Mouse (Mus musculus): ENCODE measurements around the gene Psmb3. TPM values are rescaled to one million over a fixed set of nuclear protein-coding genes. Genes with fewer than 3 reads are reported as not detected.
A peak's percentile ranks its signal among the peaks of the same experiment; 100 is the strongest.

Psmb3 gene
- polyA plus RNA-seq, 1 experiment from 2014 or later: 642 TPM

DNA sequence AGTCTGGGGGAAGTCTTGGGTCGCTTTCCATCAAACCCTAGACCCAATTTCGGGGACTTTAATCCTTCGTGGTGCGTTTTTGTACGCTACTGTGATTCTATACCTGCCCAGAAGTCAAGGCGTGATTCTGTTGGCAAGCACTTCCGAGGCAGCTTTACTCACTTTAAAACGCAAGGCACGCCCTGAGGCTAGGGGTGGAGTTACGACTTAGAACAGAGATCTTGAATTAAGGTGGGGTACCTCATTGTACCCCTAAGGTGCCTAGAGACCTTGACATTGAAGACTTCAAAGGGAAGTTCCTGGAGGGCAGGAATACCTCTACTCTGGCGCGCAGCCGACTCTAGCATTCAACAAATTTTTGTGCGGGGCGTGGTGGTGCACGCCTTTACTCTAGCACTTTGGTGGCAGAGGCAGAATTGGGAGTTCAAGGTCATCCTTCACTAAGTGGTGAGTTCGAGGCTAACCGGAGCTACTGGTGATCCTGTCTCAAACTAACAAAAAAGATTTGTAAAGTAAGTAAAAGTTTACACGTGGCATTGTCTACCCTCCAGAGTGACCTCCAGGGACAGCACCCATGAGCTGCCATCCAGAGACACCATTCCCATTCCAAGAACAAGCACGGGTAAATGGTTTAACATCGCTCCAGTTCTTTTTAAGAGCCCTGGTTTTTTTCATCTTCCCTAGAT, 40.8 kb upstream of the Psmb3 start:
- Histone ChIP-seq H3K27ac (peak overlapping the region; percentile 98), H3K4me1 (replicated peaks) (peaks cover 71% of the 10 kb centered on the region), H3K9me3 (no peaks in the 10 kb centered on the region; the same call in 1 of the 2 replicates), H3K27me3 (ENCODE audit: insufficient read depth, poor library complexity, severe bottlenecking) (peaks cover 38% of the 10 kb centered on the region), H3K36me3 (peaks cover 24% of the 10 kb centered on the region), H3K4me3 (peak overlapping the region; percentile 96)
- WGBS: 1% methylated on average over 21 of the region's 21 CpGs
- DNase-seq (ENCODE audit: low spot score): peak; percentile 36

DNA sequence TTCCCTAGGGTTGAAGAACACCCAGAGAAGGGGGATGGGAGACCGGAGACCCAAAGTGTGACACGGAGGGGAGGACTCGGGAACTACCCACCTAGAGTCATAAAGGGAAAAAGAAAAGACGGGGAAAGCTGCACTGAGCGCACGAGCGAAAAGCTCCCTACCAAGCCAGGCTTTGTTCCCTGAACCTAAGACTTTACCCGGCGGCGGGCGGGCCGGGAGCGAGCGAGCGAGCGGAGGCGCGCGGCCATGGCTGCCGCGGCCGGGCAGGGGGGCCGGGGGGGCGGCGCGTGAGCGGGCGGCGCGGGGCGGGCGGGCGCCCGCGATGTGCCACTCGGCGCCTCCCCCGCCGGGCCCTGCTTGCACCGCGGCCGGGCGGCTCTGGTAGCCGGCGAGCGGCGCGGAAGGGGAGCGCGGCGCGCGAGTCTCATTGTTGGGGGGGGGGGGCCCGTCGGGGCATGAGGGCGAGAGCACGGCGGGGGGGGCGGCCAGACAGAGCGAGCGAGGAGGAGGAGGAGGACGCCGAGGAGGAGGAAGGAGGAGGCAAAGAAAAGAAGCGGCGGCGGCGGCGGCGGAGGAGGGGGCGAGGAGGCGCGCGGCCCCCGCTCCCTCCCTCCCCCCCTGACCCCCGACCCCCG, 40.2 kb upstream of the Psmb3 start, which contains the start of gene Mllt6:
Gene Mllt6 (plus strand): TSS at position 522 of the 635 bp plus-strand sequence.
- H3K27me3 ChIP-seq (ENCODE audit: insufficient read depth, poor library complexity, severe bottlenecking): peaks cover 38% of the 10 kb centered on the region
- peak; percentile 81 for DNase-seq (ENCODE audit: low spot score)
- H3K27ac ChIP-seq: peak within 1 kb of the TSS; percentile 98
- H3K36me3 ChIP-seq: peaks cover 31% of the 10 kb centered on the region
- H3K4me1 ChIP-seq (replicated peaks): peaks cover 69% of the 10 kb centered on the region
- under 1% methylated on average over 70 of the region's 76 CpGs for WGBS
- H3K4me3 ChIP-seq: peak within 1 kb of the TSS; percentile 96
- H3K9me3 ChIP-seq: no peaks in the 10 kb centered on the region; the same call in 1 of the 2 replicates

DNA sequence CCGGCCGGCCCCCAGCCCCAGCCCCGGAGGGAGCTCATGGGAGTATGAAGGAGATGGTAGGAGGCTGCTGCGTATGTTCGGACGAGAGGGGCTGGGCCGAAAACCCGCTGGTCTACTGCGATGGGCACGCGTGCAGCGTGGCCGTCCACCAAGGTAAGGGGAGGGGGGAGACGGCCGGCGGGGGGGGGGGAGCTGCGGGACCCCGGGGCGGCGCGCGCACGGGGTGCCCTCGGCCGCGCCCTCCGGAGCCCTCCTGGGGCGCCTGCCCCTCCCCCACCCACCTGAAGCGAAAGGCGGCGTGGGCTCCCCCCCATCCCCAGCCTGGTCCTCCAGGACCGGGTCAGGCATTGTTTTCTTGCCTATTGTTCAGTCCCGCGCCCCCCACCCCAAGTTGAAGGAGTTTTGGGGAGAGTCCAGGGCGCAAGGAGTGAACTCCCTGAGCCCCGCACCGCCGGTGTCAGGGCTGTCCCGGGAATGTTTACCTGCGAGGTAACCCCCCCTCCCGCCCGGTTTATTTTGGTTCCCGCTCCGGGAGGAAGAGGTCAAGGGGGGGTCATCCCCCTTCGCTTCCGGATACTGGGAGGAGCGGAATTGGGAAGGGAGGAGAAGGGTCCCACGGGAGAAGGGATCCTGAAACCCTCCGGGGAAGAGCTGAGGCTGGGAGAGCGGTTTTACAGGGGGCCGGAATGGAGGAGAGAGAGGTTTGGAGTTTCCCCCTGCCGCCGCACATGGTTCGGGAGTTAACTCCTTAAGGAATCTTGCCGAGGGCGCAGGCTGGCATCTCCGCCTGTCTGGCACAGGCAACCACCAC, 39.5 kb upstream of the Psmb3 start:
- DNase-seq (ENCODE audit: low spot score): peak; percentile 72
- H3K27ac ChIP-seq: peak overlapping the region; percentile 98
- H3K9me3 ChIP-seq: no peaks in the 10 kb centered on the region; the same call in 1 of the 2 replicates
- H3K4me3 ChIP-seq: peak overlapping the region; percentile 96
- under 1% methylated on average over 48 of the region's 57 CpGs for WGBS
- H3K27me3 ChIP-seq (ENCODE audit: insufficient read depth, poor library complexity, severe bottlenecking): peaks cover 36% of the 10 kb centered on the region
- H3K4me1 ChIP-seq (replicated peaks): peaks cover 76% of the 10 kb centered on the region
- H3K36me3 ChIP-seq: peaks cover 38% of the 10 kb centered on the region

DNA sequence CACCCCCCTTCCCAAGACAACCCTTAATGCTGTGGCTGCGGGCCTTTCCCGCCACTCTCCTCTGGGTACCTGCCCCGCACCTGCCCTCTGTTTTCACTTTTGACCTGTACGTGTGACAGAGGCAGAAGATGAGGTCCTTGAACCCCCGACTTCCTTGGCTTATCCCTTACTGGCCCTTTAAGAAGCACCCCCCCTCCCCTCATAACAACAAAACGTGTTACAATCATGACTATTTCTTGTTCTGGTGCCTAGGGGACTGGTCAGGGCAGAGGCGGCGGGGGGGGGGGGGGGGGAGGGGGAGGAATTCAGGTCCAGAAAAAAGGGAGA, 38.9 kb upstream of the Psmb3 start:
- no peaks in the 10 kb centered on the region; the same call in 1 of the 2 replicates for H3K9me3 ChIP-seq
- no peak for DNase-seq (ENCODE audit: low spot score)
- H3K27ac ChIP-seq: peak overlapping the region; percentile 98
- H3K36me3 ChIP-seq: peaks cover 44% of the 10 kb centered on the region
- 1% methylated on average over 7 of the region's 8 CpGs for WGBS
- H3K4me3 ChIP-seq: peak overlapping the region; percentile 96
- H3K4me1 ChIP-seq (replicated peaks): peaks cover 78% of the 10 kb centered on the region
- peaks cover 33% of the 10 kb centered on the region for H3K27me3 ChIP-seq (ENCODE audit: insufficient read depth, poor library complexity, severe bottlenecking)

DNA sequence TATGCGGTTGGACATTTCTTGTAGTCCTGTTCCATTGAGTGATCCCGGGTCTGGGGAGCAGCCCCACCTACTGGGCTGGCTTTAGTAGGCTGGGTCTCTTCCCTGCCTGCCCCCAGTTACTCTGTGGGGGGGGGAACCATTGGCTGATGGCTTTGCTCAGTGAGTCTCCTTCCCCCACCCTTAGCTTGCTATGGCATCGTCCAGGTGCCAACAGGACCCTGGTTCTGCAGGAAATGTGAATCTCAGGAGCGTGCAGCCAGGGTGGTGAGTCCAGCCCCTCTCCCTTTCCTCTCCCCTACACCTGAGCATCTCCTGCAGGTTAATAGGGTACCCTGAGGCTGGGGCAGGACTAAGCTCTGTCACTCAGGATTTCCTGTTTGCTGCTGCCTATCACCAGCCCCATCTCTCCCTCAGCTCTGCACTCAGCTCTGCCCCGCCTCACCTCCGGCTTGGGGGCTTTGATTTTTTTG, 38.4 kb upstream of the Psmb3 start:
- Histone ChIP-seq H3K27me3 (ENCODE audit: insufficient read depth, poor library complexity, severe bottlenecking) (peaks cover 28% of the 10 kb centered on the region), H3K4me3 (peak overlapping the region; percentile 96), H3K9me3 (no peaks in the 10 kb centered on the region; the same call in 1 of the 2 replicates), H3K27ac (peak overlapping the region; percentile 98; the same call in 1 of the 2 replicates), H3K36me3 (peaks cover 49% of the 10 kb centered on the region), H3K4me1 (replicated peaks) (peaks cover 78% of the 10 kb centered on the region)
- DNase-seq (ENCODE audit: low spot score): no peak
- 32% methylated on average over 6 of the region's 6 CpGs for WGBS

DNA sequence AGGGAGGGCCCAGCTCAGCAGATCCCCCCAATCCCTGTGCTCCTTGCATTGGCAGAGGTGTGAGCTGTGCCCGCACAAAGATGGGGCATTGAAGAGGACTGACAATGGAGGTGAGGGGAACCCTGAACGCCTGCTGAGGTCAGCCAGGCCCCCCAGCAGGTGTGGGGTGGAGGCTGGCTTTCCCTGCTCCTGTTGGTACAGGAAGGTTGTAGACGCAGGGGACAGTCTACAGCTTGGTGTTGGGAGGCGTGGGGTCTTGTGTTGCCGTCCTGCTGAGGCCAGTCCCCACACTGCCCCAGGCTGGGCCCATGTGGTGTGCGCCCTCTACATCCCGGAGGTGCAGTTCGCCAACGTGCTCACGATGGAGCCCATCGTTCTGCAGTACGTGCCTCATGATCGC, 37.8 kb upstream of the Psmb3 start:
- no peak overlapping the region for H3K27ac ChIP-seq
- no peak for DNase-seq (ENCODE audit: low spot score)
- H3K4me1 ChIP-seq (replicated peaks): peaks cover 79% of the 10 kb centered on the region
- peaks cover 26% of the 10 kb centered on the region for H3K27me3 ChIP-seq (ENCODE audit: insufficient read depth, poor library complexity, severe bottlenecking)
- peak overlapping the region; percentile 96 for H3K4me3 ChIP-seq
- 88% methylated on average over 13 of the region's 13 CpGs for WGBS
- H3K36me3 ChIP-seq: peaks cover 55% of the 10 kb centered on the region
- H3K9me3 ChIP-seq: no peaks in the 10 kb centered on the region; the same call in 1 of the 2 replicates

DNA sequence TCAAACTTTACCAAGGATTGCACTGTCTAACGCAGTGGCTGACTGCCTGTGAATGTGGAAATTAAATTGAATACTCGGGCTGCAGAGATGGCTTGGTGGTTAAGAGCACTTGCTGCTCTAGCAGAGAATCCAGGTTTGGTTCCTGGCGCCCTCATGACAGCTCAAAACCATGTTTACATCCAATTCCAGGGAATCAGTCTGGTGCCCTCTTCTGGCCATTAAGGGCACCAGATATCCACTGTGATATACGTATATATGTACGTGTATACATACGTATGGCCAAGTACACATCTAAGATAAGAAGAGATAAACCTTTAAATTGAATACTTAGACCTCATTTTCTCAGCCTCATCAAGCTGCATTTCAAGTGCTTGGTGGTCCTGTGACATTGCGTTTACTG, 37.0 kb upstream of the Psmb3 start:
- no peak for DNase-seq (ENCODE audit: low spot score)
- peaks cover 79% of the 10 kb centered on the region for H3K4me1 ChIP-seq (replicated peaks)
- H3K36me3 ChIP-seq: peaks cover 63% of the 10 kb centered on the region
- H3K27ac ChIP-seq: no peak overlapping the region
- WGBS: 92% methylated on average over 7 of the region's 7 CpGs
- H3K9me3 ChIP-seq: no peaks in the 10 kb centered on the region; the same call in 1 of the 2 replicates
- H3K27me3 ChIP-seq (ENCODE audit: insufficient read depth, poor library complexity, severe bottlenecking): peaks cover 18% of the 10 kb centered on the region
- no peak overlapping the region for H3K4me3 ChIP-seq

DNA sequence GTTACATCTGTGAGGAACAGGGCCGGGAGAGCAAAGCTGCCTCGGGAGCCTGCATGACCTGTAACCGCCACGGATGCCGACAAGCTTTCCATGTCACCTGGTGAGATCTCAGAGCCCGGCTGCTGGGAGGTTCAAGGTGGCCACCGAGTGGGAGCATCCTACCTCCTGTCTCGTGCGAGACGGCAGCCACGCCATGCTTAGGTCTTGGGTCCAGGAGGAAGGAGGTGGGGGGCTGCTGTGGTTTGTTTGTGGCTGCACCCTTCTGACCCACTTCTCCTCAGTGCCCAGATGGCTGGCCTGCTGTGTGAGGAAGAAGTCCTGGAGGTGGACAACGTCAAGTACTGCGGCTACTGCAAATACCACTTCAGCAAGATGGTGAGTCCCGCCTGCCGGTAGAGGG, 36.4 kb upstream of the Psmb3 start:
- Histone ChIP-seq H3K27ac (no peak overlapping the region), H3K9me3 (no peaks in the 10 kb centered on the region; the same call in 1 of the 2 replicates), H3K4me3 (peak overlapping the region; percentile 9; the same call in 1 of the 2 replicates), H3K36me3 (peaks cover 69% of the 10 kb centered on the region), H3K27me3 (ENCODE audit: insufficient read depth, poor library complexity, severe bottlenecking) (peaks cover 12% of the 10 kb centered on the region), H3K4me1 (replicated peaks) (peaks cover 75% of the 10 kb centered on the region)
- 94% methylated on average over 15 of the region's 15 CpGs for WGBS
- no peak for DNase-seq (ENCODE audit: low spot score)

DNA sequence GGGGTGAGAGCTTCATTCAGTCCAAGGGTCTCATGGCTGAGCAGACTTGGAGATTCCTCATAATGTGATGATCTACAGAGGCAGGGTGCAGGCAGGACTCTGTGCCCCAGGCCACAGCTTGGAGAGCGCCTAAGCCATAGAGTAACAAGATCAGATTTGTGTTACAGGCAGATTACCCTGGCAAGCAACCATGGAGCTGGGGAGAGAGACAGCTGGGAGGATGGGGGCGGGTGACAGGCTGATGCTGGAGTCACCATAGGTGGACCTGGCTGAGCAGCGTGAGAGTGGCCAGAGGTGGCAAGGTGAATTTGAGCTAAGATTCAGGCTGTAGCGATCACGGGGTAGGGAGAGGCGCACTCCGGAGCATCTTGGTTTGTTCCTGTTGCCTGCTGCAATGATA, 35.0 kb upstream of the Psmb3 start:
- Histone ChIP-seq H3K27me3 (ENCODE audit: insufficient read depth, poor library complexity, severe bottlenecking) (0 out of 2 replicates have a peak, but pooled peaks cover 2% of the 10 kb centered on the region), H3K4me1 (replicated peaks) (peaks cover 65% of the 10 kb centered on the region), H3K4me3 (0 out of 2 replicates have a peak overlapping the region, but pooled peaks have one; percentile 9), H3K27ac (no peak overlapping the region), H3K9me3 (no peaks in the 10 kb centered on the region; the same call in 1 of the 2 replicates), H3K36me3 (peaks cover 82% of the 10 kb centered on the region)
- DNase-seq (ENCODE audit: low spot score): no peak
- WGBS: 89% methylated on average over 7 of the region's 7 CpGs

DNA sequence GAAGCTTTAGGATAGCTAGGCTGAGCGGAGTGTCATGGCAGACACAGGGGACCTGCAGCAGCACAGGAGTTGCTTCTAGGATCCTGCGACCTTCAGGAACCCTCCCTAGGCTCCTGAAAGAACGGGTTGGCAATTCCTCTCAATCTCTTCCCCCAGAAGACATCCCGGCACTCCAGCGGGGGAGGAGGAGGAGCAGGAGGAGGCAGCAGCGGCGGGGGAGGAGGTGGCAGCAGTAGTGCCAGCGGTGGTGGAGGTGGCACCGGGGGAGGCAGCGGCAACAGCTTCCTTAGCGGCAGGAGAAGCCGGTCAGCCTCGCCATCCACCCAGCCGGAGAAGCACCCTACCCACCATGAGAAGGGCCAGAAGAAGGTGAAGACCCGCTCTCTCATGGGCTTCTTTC, 33.9 kb upstream of the Psmb3 start:
- 57% methylated on average over 15 of the region's 15 CpGs for WGBS
- peaks cover 93% of the 10 kb centered on the region for H3K36me3 ChIP-seq
- peak overlapping the region; percentile 53 for H3K27ac ChIP-seq
- no peak for DNase-seq (ENCODE audit: low spot score)
- H3K9me3 ChIP-seq: no peaks in the 10 kb centered on the region; the same call in 1 of the 2 replicates
- H3K27me3 ChIP-seq (ENCODE audit: insufficient read depth, poor library complexity, severe bottlenecking): 0 out of 2 replicates have a peak, but pooled peaks cover 2% of the 10 kb centered on the region
- peak overlapping the region; percentile 4; the same call in 1 of the 2 replicates for H3K4me3 ChIP-seq
- peaks cover 61% of the 10 kb centered on the region for H3K4me1 ChIP-seq (replicated peaks)

DNA sequence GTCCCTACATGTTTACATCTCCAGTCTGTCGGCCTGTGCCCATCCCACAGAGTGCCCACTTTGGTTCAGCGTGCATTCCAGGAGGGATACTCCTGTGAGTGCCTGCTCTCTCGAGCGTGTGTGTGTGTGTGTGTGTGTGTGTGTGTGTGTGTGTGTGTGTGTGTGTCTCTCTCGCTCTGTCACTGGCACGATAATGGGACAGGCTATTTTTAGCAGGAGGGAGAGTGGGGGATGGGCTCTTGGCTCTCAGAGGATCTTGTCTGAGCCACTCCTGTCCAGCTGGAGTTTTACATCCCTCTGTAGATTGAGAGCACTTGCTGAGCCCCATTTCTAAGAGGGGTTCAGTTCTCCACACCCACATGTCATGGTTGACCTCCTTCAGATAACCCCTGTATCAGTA, 33.4 kb upstream of the Psmb3 start:
- H3K36me3 ChIP-seq: peaks cover 99% of the 10 kb centered on the region
- no peak overlapping the region; the same call in 1 of the 2 replicates for H3K27ac ChIP-seq
- WGBS: 48% methylated on average over 6 of the region's 6 CpGs
- 0 out of 2 replicates have a peak, but pooled peaks cover 2% of the 10 kb centered on the region for H3K27me3 ChIP-seq (ENCODE audit: insufficient read depth, poor library complexity, severe bottlenecking)
- no peak for DNase-seq (ENCODE audit: low spot score)
- peaks cover 55% of the 10 kb centered on the region for H3K4me1 ChIP-seq (replicated peaks)
- no peak overlapping the region for H3K4me3 ChIP-seq
- no peaks in the 10 kb centered on the region; the same call in 1 of the 2 replicates for H3K9me3 ChIP-seq

Data from hindbrain, embryonic 10.5 days (tissue).